Mouse (Mus musculus): ENCODE data around the gene Cmss1.

Gene Cmss1

DNA sequence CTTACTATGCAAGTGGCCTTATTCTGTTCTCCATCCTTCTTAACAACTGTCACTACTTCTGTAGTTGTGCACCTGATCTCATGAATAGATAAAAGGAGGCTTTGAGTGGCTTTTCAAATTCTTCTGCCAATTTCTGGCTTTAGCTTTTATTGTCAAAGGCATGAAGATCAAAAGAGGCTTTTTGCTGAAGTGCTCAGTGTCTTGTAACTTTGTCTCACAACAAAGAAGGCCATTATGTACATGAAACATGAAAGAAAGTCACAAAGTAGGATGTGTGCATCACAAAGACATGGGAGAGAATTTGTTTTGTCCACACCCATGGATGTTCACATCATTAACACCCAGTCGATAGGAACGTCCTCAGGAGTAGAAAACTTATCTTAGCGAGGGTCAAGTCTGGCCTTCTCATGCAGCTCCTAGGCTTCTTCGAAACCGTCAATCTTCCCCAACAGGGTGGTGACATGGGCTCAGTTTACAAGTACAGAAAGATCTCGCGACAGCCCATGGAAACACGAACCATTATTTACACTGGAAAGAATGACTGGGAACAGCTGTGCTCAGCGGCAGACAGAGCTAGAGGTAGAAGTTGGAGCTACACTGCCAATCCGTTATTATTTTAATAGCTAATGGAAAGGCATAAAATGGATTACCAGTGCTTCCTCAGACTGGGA is 133.1 kb downstream of the Cmss1 start:
- no peak for DNase-seq (ENCODE audit: low spot score in 2 of 2)

GRCm38 (mm10) chr16:57471071-57471470 is 135.6 kb downstream of the Cmss1 start:
- no peak for DNase-seq (ENCODE audit: low spot score in 2 of 2)

DNA sequence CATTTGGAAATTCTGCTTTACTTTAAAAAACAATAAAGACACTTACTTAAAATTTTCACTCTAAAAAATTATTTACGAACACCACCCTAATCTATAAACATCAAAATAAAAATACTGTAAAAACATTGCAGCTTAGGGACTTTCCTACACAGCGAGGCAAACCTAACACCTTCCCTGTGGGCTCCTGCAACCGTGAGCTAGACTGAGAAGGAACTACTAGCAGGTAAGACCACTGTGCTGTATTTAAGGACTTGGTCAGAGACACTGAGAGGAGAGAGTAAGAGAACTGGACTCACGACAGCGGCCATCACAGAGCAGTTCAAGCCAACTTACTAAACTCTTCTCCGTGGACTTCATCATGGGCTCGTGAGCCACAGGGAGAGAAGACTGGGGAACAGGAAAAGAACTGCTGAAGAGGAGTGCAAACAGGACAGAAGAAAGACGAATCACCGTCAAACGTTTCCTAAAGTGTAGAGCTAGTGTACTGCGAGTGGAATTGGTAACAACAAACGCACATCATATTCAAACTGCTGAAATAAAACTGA is 136.3 kb downstream of the Cmss1 start:
- DNase-seq (ENCODE audit: low spot score in 2 of 2) = no peak

DNA sequence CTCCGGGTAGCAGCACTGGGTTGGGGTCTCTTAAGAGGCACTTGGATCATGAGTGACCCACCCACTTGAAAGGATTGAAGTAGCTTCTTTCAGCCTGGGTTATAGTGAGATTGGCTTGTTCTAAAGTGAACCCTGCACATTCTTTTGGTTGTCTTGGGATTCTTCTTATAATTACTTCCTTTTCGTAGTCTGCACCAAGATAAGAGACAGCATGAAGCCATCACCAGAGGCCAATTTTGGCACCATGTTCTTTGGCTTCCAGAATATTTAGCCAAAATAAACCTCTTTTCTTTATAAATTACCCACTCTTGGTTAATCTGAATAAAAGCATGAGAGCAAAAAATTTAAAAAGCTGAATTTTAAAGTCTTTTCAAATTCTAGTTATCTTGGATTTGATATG is 136.8 kb downstream of the Cmss1 start:
- DNase-seq (ENCODE audit: low spot score in 2 of 2) = no peak

DNA sequence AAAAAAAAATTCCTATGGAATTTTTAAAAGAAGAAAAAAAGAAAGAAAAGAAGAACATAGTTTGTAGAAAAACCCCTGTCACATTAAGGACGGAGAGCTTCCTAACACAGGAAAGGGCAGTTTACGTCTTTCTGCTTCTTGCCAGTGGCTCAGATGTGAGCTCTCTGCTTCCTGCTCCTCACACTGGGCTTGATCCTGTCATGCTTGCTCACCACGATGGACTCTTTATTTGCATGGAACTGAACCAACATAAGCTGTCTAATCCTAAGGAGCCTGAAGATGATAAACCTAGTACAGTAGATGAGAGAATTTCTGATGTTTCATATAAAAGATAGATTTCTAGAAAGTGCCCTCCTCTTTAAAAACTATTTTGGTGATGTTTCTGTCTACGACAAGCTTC is 137.4 kb downstream of the Cmss1 start:
- no peak for DNase-seq (ENCODE audit: low spot score in 2 of 2)

DNA sequence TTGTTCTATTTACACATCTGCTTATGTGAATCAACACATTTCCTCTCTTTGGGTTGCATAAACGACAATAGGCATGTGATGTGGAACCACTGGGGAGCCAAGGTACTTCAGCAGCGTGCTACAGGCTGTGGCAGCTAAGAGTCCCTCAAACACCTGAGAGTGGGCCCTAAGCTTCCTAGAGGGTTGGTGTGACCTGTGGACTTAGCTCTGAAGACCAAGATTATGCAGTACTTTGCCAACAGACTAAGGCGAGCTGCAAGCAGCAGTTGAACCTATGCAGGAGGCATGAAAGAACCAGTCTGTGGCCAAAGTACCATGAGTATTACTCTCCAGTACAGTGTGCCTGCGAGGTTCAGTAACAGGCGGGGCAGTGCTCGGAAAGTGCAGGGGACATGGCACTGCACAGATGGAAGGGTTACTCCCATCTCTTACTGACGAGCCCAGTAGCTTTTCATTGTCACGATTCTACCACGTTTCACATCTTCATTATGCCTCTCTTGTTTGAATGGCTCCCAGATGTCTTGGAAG is 141.2 kb downstream of the Cmss1 start:
- no peak for DNase-seq (ENCODE audit: low spot score in 2 of 2)

GRCm38 (mm10) chr16:57456003-57456402 is 150.7 kb downstream of the Cmss1 start:
- no peak for DNase-seq (ENCODE audit: low spot score in 2 of 2)

DNA sequence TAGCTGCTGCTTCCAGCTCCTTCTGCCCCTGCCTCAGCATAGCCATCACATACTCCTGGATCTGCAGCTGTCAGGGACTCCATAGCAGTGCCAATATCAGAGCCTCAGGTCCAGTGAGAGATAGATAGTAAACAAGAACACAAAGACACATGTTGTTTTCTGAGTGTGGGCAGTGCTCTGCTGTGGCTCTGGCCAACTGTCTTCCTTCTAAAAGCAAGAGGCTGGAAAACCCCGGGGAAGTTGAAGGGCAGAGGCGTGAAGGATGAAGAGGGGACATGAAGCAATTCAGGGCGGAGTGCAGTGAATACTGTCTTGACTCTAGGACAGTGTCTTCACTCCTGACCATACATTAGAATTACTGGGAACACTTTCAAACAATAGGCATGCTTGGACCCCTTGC is 151.1 kb downstream of the Cmss1 start:
- no peak for DNase-seq (ENCODE audit: low spot score in 2 of 2)

GRCm38 (mm10) chr16:57454106-57454763 is 152.4 kb downstream of the Cmss1 start:
- no peak for DNase-seq (ENCODE audit: low spot score in 2 of 2)

GRCm38 (mm10) chr16:57453009-57453408 is 153.7 kb downstream of the Cmss1 start:
- DNase-seq (ENCODE audit: low spot score in 2 of 2) = no peak

- no peak for DNase-seq (ENCODE audit: low spot score in 2 of 2)
Measured at GRCm38 (mm10) chr16:57445096-57446094, 161.3 kb downstream of the Cmss1 start.

GRCm38 (mm10) chr16:57440706-57441437 is 165.8 kb downstream of the Cmss1 start:
- no peak for DNase-seq (ENCODE audit: low spot score in 2 of 2)

GRCm38 (mm10) chr16:57439206-57439605 is 167.5 kb downstream of the Cmss1 start:
- no peak for DNase-seq (ENCODE audit: low spot score in 2 of 2)

DNA sequence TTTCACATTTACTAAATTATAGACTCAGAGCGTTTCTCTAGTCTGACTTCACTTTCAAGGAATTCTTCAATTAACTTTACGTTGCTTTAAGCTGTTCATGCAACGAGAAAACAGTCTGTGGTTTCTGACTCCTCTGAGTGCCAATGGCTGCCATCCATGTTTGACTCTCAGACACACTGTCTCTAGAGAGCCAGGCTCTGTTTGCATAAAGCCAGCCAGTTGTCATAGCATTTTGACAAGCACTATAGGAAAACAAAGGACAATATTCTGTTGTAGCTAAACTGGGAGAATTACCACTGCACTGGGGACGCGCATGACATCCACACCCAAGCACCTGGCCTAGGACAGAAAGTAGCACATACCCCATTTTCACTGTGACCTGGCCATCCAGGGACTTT is 168.4 kb downstream of the Cmss1 start:
- no peak for DNase-seq (ENCODE audit: low spot score in 2 of 2)

DNA sequence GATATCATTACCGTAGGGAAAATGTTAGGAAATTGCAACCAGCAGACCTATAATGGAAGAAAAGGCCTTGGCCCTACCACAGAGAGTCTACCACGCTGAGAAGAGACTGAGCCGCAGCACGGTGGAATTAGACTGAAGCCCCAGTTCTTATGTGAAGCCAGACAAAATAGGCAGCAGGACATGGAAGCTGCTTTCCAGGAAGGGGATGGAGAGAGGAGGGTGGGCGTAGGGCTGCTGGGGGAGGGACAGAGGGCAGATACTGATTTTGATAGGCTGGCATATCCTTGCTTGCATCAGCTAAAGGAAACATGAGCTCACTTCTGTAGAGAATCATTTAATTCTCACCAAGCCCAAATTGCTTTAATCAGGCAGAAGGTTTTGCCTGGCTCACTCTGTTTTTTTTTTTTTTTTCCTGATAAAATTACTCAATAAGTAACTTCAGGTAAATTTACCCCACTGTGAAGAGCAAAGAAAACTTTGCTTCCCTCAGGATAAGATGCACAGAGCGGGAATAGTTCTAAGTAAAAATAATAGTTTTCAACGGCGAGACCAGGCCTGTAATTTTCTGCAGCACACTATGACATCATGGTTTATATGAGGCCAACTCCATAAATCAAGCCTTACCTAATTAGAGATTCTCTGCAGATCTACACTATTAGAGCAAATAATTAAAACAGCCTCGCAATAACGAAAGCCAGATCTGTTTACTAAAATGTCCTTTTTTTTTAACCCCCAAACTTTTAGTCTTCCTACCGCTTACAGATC is 169.0 kb downstream of the Cmss1 start:
- no peak for DNase-seq (ENCODE audit: low spot score in 2 of 2)

DNA sequence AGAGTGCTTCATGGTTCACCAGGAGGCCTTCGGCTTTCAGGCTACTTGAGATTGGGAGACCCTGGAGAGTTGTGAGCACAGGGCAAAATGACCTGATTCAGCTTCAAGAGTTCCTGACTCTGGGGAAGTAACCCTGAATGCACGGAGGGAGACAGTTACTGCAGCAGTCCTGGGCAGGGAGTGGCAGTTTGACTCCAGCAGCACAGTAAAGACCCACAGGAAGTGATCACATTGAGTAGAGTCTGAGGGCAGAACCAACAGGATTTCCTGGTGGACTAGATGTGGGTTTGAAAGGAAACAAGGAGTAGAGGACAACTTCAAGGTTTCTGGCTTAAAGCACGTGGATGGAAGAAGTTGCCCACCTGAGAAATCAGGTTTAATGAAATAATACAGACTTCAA is 172.0 kb downstream of the Cmss1 start:
- no peak for DNase-seq (ENCODE audit: low spot score in 2 of 2)

DNA sequence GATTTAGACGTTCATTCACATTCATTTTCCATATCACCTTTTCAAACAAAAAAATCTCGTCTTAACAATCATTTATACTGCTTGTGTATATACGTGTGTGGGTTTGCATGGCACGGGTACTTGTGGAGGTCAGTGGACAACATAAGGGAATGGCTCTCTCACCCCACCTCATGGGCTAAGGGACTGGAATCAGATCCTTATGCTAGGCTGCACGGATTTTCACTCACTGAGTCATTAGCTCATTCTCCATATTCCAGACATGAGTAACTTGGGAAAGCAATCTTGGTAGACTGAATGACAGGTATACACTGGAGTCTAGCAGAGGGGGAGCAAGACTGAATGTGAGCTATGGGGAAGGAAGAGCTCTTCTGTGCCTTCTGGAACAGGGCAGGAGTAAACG is 173.0 kb downstream of the Cmss1 start:
- no peak for DNase-seq (ENCODE audit: low spot score in 2 of 2)

DNA sequence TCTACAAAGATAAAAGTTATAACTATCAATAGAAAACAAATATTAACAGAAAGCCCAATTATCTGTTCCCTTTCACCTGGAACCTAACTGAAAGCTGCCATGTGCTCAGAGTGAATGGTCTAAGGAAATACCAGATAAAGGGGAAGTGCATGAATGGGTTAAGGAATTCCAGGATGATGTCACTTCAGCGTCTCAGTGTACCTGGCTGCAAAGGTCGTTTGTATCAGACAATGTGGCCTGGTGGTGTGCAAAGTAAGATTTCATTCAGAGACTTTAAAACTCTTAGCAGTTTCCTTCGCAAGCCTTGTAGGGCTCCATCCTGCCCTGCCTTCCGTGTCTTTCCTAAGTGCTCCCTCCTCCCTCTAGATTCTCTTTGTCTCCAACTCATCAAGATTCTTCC is 173.5 kb downstream of the Cmss1 start:
- no peak for DNase-seq (ENCODE audit: low spot score in 2 of 2)

DNA sequence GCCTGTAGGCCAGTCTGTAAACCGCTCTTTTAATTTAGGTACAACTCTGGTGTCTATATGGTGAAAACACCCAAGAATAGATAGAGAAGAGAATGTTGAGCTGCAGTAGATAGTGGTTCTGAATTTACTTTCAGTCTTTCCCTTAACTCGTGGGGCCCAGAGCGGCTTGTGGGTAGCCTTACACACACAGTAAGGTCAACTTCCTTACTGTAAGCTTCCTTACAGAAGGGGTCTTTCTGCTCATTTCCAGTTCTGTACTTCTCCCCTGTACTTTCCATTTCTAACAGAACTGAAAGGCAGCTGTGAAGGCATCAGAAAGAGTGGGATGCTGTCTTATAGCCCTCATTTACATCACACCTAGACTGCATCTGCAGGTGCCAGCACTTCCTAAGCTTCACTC is 175.4 kb downstream of the Cmss1 start:
- DNase-seq (ENCODE audit: low spot score in 2 of 2) = no peak

DNA sequence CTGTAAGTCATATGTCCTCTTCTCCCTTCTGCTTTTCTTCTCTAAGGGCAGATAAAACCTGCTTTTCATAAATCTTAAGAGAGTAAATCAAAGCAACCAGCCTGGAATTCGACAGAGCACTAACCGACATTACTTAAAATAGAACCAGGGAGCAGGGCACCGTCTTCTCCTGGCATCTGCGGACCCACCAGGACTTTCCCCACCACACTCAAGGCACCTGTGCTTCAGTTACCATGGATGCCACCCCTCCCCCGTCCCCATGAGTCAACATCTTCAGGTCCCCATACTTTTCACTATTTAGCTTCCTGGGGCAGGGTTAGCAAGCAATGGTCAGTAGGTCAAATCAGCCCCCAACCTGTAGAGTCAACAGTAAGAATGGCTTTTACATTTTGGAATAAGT is 177.7 kb downstream of the Cmss1 start:
- no peak for DNase-seq (ENCODE audit: low spot score in 2 of 2)

Measured in spleen, postnatal 14 days (tissue).